ENCODE assay signal across 26 mouse cellular contexts in the genomic region with DNA sequence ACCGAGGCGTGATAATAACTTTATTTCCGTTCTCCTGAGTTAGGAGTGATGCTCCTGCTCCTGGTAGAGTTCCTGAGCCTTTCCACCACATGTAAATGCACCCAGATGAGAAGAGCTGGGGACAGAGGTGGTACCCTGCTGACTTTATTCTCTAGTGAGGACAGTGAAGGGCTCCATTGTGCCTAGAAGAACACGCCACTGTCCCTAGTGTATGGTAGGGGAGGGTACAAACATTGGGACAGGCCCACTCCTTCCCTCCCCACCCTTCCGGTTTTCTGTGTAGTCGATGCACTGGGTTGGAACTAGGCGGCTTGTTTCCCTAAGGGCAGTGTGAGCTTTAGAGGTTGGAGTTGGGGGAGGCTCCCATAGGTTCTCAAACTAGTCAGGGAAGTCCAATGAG.
"Had no signal": no experiment of that assay in that cellular context is flagged by ENCODE, and none has a peak within 500 bp of the region (broad histone marks: within the 10 kb centered on the region; RNA-seq: fewer than 3 reads in every experiment).

No protein-coding gene starts in this region.

- H3K4me3 ChIP-seq: heart, adult 2 months; heart, embryonic 13.5 days; heart, embryonic 15.5 days; hindbrain, embryonic 13.5 days; hindbrain, embryonic 15.5 days; kidney, embryonic 15.5 days; limb, embryonic 13.5 days; limb, embryonic 15.5 days; liver, embryonic 12.5 days had no signal

- H3K4me2 ChIP-seq: heart, embryonic 11.5 days; heart, embryonic 13.5 days; heart, embryonic 15.5 days; hindbrain, embryonic 13.5 days; hindbrain, embryonic 15.5 days; kidney, embryonic 15.5 days; limb, embryonic 13.5 days; limb, embryonic 15.5 days; liver, embryonic 12.5 days had no signal

- ATAC-seq: hindbrain, postnatal 0 days; intestine, embryonic 16.5 days; liver, embryonic 12.5 days had no signal

- H3K27me3 ChIP-seq: heart, embryonic 13.5 days; heart, embryonic 15.5 days; hindbrain, embryonic 13.5 days; hindbrain, embryonic 15.5 days; kidney, embryonic 15.5 days; limb, embryonic 13.5 days; limb, embryonic 15.5 days; liver, embryonic 12.5 days had no signal

- H3K36me3 ChIP-seq: heart, embryonic 13.5 days; heart, embryonic 15.5 days; hindbrain, embryonic 13.5 days; hindbrain, embryonic 15.5 days; kidney, embryonic 15.5 days; limb, embryonic 13.5 days; limb, embryonic 15.5 days; liver, embryonic 12.5 days had no signal

- H3K4me1 ChIP-seq: heart, embryonic 15.5 days; kidney, embryonic 15.5 days; liver, embryonic 12.5 days had no signal

- DNase-seq: gastrocnemius, postnatal 14 days; gastrocnemius, postnatal 36 days; heart, adult 11 months; heart, adult 2 months; heart, postnatal 14 days; heart, postnatal 36 days; kidney, adult 11 months; kidney, adult 2 months; kidney, adult 9 months; kidney, postnatal 14 days; kidney, postnatal 36 days; layer of hippocampus, postnatal 36 days; left cerebral cortex, postnatal 4 days had no signal

- H3K9ac ChIP-seq: heart, embryonic 13.5 days; heart, embryonic 15.5 days; hindbrain, embryonic 13.5 days; hindbrain, embryonic 15.5 days; kidney, embryonic 15.5 days; limb, embryonic 13.5 days; limb, embryonic 15.5 days; liver, embryonic 12.5 days; liver, embryonic 14.5 days had no signal

- H3K27ac ChIP-seq: heart, adult 2 months; heart, embryonic 13.5 days; heart, embryonic 15.5 days; hindbrain, embryonic 13.5 days; hindbrain, embryonic 15.5 days; hindbrain, postnatal 0 days; kidney, embryonic 15.5 days; kidney, postnatal 0 days; limb, embryonic 13.5 days; limb, embryonic 15.5 days; liver, embryonic 12.5 days; liver, embryonic 14.5 days had no signal

- H3K9me3 ChIP-seq: heart, embryonic 13.5 days; heart, embryonic 15.5 days; hindbrain, embryonic 13.5 days; hindbrain, embryonic 15.5 days; kidney, embryonic 15.5 days; limb, embryonic 13.5 days; limb, embryonic 15.5 days; liver, embryonic 12.5 days had no signal
